Mouse (Mus musculus): ENCODE results near the gene Cep164. TPM values are rescaled to one million over a fixed set of nuclear protein-coding genes. Genes with fewer than 3 reads are reported as not detected.

Gene Cep164
- polyA plus RNA-seq, 1 experiment from 2014 or later: 16.5 TPM

GRCm38 (mm10) chr9:45811946-45812345 is 16.5 kb downstream of the Cep164 start:
- ATAC-seq: no peak
- WGBS: 46% methylated on average over 5 of the region's 5 CpGs
- no peaks in the 10 kb centered on the region for H3K4me1 ChIP-seq (ENCODE audit: insufficient read depth, low read depth, low read length)

GRCm38 (mm10) chr9:45807761-45808160 is 20.7 kb downstream of the Cep164 start:
- ATAC-seq (no peak), DNase-seq (ENCODE audit: low spot score) (no peak)
- H3K36me3 ChIP-seq (ENCODE audit: insufficient read depth, low read length): 0 out of 2 replicates have a peak, but pooled peaks cover 3% of the 10 kb centered on the region
- no peak overlapping the region for H3K4me2 ChIP-seq (replicated peaks; ENCODE audit: low read depth, low read length)
- no peak overlapping the region for H3K27ac ChIP-seq (ENCODE audit: low read length)
- WGBS: 74% methylated on average over 8 of the region's 8 CpGs
- no peak overlapping the region for H3K9ac ChIP-seq (replicated peaks; ENCODE audit: low read depth)
- no peaks in the 10 kb centered on the region for H3K4me1 ChIP-seq (ENCODE audit: insufficient read depth, low read depth, low read length)
- H3K9me3 ChIP-seq (ENCODE audit: low read length): no peaks in the 10 kb centered on the region
- no peak overlapping the region for H3K4me3 ChIP-seq (ENCODE audit: low read depth, low read length)
- H3K27me3 ChIP-seq (replicated peaks; ENCODE audit: insufficient read depth, low read length): no peaks in the 10 kb centered on the region
- TF ChIP-seq CTCF (IDR thresholded peaks at IDR 0.05): no peak
- TF ChIP-seq EP300 (IDR thresholded peaks at IDR 0.05): no peak

More at GRCm38 (mm10) chr9:45811946-45812345, 16.5 kb downstream of the Cep164 start:
- Histone ChIP-seq H3K4me3 (ENCODE audit: low read depth, low read length) (no peak overlapping the region), H3K27me3 (replicated peaks; ENCODE audit: insufficient read depth, low read length) (no peaks in the 10 kb centered on the region), H3K4me2 (replicated peaks; ENCODE audit: low read depth, low read length) (no peak overlapping the region), H3K27ac (ENCODE audit: low read length) (no peak overlapping the region), H3K9me3 (ENCODE audit: low read length) (no peaks in the 10 kb centered on the region), H3K9ac (replicated peaks; ENCODE audit: low read depth) (no peak overlapping the region), H3K36me3 (ENCODE audit: insufficient read depth, low read length) (no peaks in the 10 kb centered on the region)
- DNase-seq (ENCODE audit: low spot score): no peak
- no peak for TF ChIP-seq EP300 (IDR thresholded peaks at IDR 0.05)
- TF ChIP-seq CTCF (IDR thresholded peaks at IDR 0.05): no peak

GRCm38 (mm10) chr9:45807337-45807736 is 21.2 kb downstream of the Cep164 start:
- 79% methylated on average over 11 of the region's 11 CpGs for WGBS

GRCm38 (mm10) chr9:45806847-45807246 is 21.6 kb downstream of the Cep164 start:
- H3K4me2 ChIP-seq (replicated peaks; ENCODE audit: low read depth, low read length): no peak overlapping the region
- H3K36me3 ChIP-seq (ENCODE audit: insufficient read depth, low read length): 0 out of 2 replicates have a peak, but pooled peaks cover 3% of the 10 kb centered on the region
- no peaks in the 10 kb centered on the region for H3K9me3 ChIP-seq (ENCODE audit: low read length)
- no peak overlapping the region for H3K4me3 ChIP-seq (ENCODE audit: low read depth, low read length)
- no peak overlapping the region for H3K9ac ChIP-seq (replicated peaks; ENCODE audit: low read depth)
- TF ChIP-seq CTCF (IDR thresholded peaks at IDR 0.05): no peak
- no peak for TF ChIP-seq EP300 (IDR thresholded peaks at IDR 0.05)
- no peaks in the 10 kb centered on the region for H3K27me3 ChIP-seq (replicated peaks; ENCODE audit: insufficient read depth, low read length)
- H3K27ac ChIP-seq (ENCODE audit: low read length): no peak overlapping the region
- ATAC-seq (no peak), DNase-seq (ENCODE audit: low spot score) (no peak)
- no peaks in the 10 kb centered on the region for H3K4me1 ChIP-seq (ENCODE audit: insufficient read depth, low read depth, low read length)
- WGBS: 90% methylated on average over 11 of the region's 11 CpGs

More at GRCm38 (mm10) chr9:45807337-45807736, 21.2 kb downstream of the Cep164 start:
- ATAC-seq: no peak
- TF ChIP-seq CTCF (IDR thresholded peaks at IDR 0.05): no peak
- no peak for TF ChIP-seq EP300 (IDR thresholded peaks at IDR 0.05)
- Histone ChIP-seq H3K4me1 (ENCODE audit: insufficient read depth, low read depth, low read length) (no peaks in the 10 kb centered on the region), H3K4me2 (replicated peaks; ENCODE audit: low read depth, low read length) (no peak overlapping the region), H3K9me3 (ENCODE audit: low read length) (no peaks in the 10 kb centered on the region), H3K27ac (ENCODE audit: low read length) (no peak overlapping the region), H3K9ac (replicated peaks; ENCODE audit: low read depth) (no peak overlapping the region), H3K36me3 (ENCODE audit: insufficient read depth, low read length) (0 out of 2 replicates have a peak, but pooled peaks cover 3% of the 10 kb centered on the region), H3K4me3 (ENCODE audit: low read depth, low read length) (no peak overlapping the region), H3K27me3 (replicated peaks; ENCODE audit: insufficient read depth, low read length) (no peaks in the 10 kb centered on the region)
- no peak for DNase-seq (ENCODE audit: low spot score)

- H3K4me3 ChIP-seq (ENCODE audit: low read depth, low read length): no peak overlapping the region
- no peak for ATAC-seq
- no peak overlapping the region for H3K9ac ChIP-seq (replicated peaks; ENCODE audit: low read depth)
- WGBS: 82% methylated on average over 21 of the region's 21 CpGs
- no peak for DNase-seq (ENCODE audit: low spot score)
- H3K27me3 ChIP-seq (replicated peaks; ENCODE audit: insufficient read depth, low read length): no peaks in the 10 kb centered on the region
- H3K9me3 ChIP-seq (ENCODE audit: low read length): no peaks in the 10 kb centered on the region
- H3K36me3 ChIP-seq (ENCODE audit: insufficient read depth, low read length): 0 out of 2 replicates have a peak, but pooled peaks cover 3% of the 10 kb centered on the region
- no peak overlapping the region for H3K27ac ChIP-seq (ENCODE audit: low read length)
- H3K4me1 ChIP-seq (ENCODE audit: insufficient read depth, low read depth, low read length): no peaks in the 10 kb centered on the region
- H3K4me2 ChIP-seq (replicated peaks; ENCODE audit: low read depth, low read length): no peak overlapping the region
- no peak for TF ChIP-seq EP300 (IDR thresholded peaks at IDR 0.05)
These were observed 25.3 kb downstream of the Cep164 start for GRCm38 (mm10) chr9:45803070-45803774.

- Histone ChIP-seq H3K4me1 (ENCODE audit: insufficient read depth, low read depth, low read length) (no peaks in the 10 kb centered on the region), H3K9ac (replicated peaks; ENCODE audit: low read depth) (no peak overlapping the region), H3K9me3 (ENCODE audit: low read length) (no peaks in the 10 kb centered on the region), H3K27me3 (replicated peaks; ENCODE audit: insufficient read depth, low read length) (no peaks in the 10 kb centered on the region), H3K27ac (ENCODE audit: low read length) (no peak overlapping the region), H3K4me3 (ENCODE audit: low read depth, low read length) (no peak overlapping the region), H3K4me2 (replicated peaks; ENCODE audit: low read depth, low read length) (no peak overlapping the region), H3K36me3 (ENCODE audit: insufficient read depth, low read length) (no peaks in the 10 kb centered on the region)
- DNase-seq (ENCODE audit: low spot score) (no peak), ATAC-seq (no peak)
- 80% methylated on average over 8 of the region's 8 CpGs for WGBS
- TF ChIP-seq EP300 (IDR thresholded peaks at IDR 0.05) (no peak), CTCF (IDR thresholded peaks at IDR 0.05) (no peak)
These were observed 29.1 kb downstream of the Cep164 start for GRCm38 (mm10) chr9:45799402-45799801.

Measured in lung, postnatal 0 days (tissue).